In genomic region chr3:118443742-118444332, GRCm38 (mm10) we compare ENCODE assay signal across 12 mouse cellular contexts.
A peak's percentile ranks its signal among the peaks of the same experiment; 100 is the strongest.
DNase-seq lines count a peak whose midpoint lies in the region; ATAC-seq and TF ChIP-seq lines count a peak whose summit lies in the region.
"Had no signal": no experiment of that assay in that cellular context is flagged by ENCODE, and none has a peak within 500 bp of the region (broad histone marks: within the 10 kb centered on the region; RNA-seq: fewer than 3 reads in every experiment).

No protein-coding gene starts in this region.

- no peak for TF ChIP-seq POLR2A in brain, embryonic 14.5 days (IDR thresholded peaks at IDR 0.05; ENCODE audit: borderline replicate concordance, extremely low read depth, insufficient read depth, insufficient read length, poor library complexity, severe bottlenecking)

- H3K9ac ChIP-seq in limb, embryonic 13.5 days, result no peak overlapping the region
- H3K9ac ChIP-seq: lung, embryonic 15.5 days had no signal

- H3K4me2 ChIP-seq in limb, embryonic 13.5 days (replicated peaks), result no peak overlapping the region
- H3K4me2 ChIP-seq: lung, embryonic 15.5 days had no signal

- no peaks in the 10 kb centered on the region for H3K9me3 ChIP-seq in limb, embryonic 13.5 days
- H3K9me3 ChIP-seq: lung, embryonic 15.5 days had no signal

- H3K36me3 ChIP-seq in limb, embryonic 13.5 days, result no peaks in the 10 kb centered on the region
- H3K36me3 ChIP-seq: lung, embryonic 15.5 days had no signal

- H3K27ac ChIP-seq in limb, embryonic 13.5 days, result no peak overlapping the region
- H3K27ac ChIP-seq: lung, embryonic 15.5 days had no signal

- ATAC-seq in cerebellum, adult (ENCODE audit: insufficient number of reproducible peaks, low FRiP score, low TSS enrichment), result peak; percentile 82
- peak; percentile 28; the same call in 1 of the 2 replicates for ATAC-seq in limb, embryonic 13.5 days (ENCODE audit: low FRiP score, low read depth)

- peaks cover 11% of the 10 kb centered on the region for H3K4me1 ChIP-seq in limb, embryonic 13.5 days
- H3K4me1 ChIP-seq: lung, embryonic 15.5 days had no signal

- no peaks in the 10 kb centered on the region for H3K27me3 ChIP-seq in limb, embryonic 13.5 days
- H3K27me3 ChIP-seq: lung, embryonic 15.5 days had no signal

- 36% methylated on average over 8 of the region's 8 CpGs for WGBS in limb, embryonic 13.5 days

- no peak for TF ChIP-seq CTCF in brain, embryonic 14.5 days (IDR thresholded peaks at IDR 0.05; ENCODE audit: borderline replicate concordance, extremely low read depth, insufficient read depth, insufficient read length)

- DNase-seq in cerebellum, adult 8-10 months, result no peak
- DNase-seq in layer of hippocampus, adult 9-11 months, result peak; percentile 35
- no peak for DNase-seq in layer of hippocampus, adult 9-10 months (ENCODE audit: low spot score)
- peak; percentile 91 for DNase-seq in brain, embryonic 14.5 days (ENCODE audit: low read depth)
- DNase-seq in ovary, adult 18-20 months (ENCODE audit: low spot score), result no peak
- DNase-seq in urinary bladder, postnatal 10 days (ENCODE audit: low spot score), result no peak
- DNase-seq: kidney, adult 2 months; right cerebral cortex, adult 18-20 months; thymus, postnatal 14 days had no signal

- no peak overlapping the region for H3K4me3 ChIP-seq in limb, embryonic 13.5 days
- H3K4me3 ChIP-seq: lung, embryonic 15.5 days had no signal

Comparison
In these comparisons a context has a peak if more than half of its experiments do, and no peak if none do; other contexts are left out.
1. DNase-seq: peak in layer of hippocampus, adult 9-11 months (single experiment) and brain, embryonic 14.5 days (single experiment); none in cerebellum, adult 8-10 months (single experiment), layer of hippocampus, adult 9-10 months (single experiment), ovary, adult 18-20 months (single experiment) and urinary bladder, postnatal 10 days (single experiment).